Mouse (Mus musculus) heart, postnatal 0 days (tissue): ENCODE measurements around the gene Os9.

Experiments used
- CTCF ChIP-seq: IDR thresholded peaks from 2 replicates; pipeline ENCODE4 v1.5.1; 2016; ENCODE audit warnings: antibody characterized with exemption, control low read depth, low read depth
- EP300 ChIP-seq: IDR thresholded peaks from 2 replicates; pipeline ENCODE4 v1.6.1; 2016; ENCODE audit warnings: antibody characterized with exemption, low read depth

DNA sequence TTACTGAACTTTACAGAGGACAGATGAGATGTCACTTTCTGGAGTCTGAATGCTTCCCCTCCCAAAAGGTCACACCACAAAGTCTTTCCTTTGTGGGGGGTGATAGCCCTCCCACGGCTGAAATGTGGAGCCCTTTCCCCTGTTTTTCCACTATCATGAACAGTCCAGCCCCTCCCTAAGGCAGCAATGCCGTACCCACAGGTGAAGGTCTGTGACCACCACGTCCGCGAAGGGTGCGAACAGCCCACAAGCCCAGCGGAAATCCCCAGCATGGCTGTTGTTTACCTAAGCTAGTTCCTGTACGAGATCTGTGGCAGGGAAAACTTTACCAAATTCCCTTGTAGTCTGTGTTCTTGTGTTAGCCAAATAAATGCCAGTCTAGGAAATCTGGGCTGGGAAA, 20.6 kb upstream of the Os9 start:
- TF ChIP-seq CTCF (no peak), EP300 (no peak)
